Mouse (Mus musculus) cortical plate, adult 2 months (tissue): ENCODE measurements around the gene Il2.

ENCODE experiments used
- CTCF ChIP-seq: fragments of 200-500 bp; IDR thresholded peaks from 2 replicates; pipeline ENCODE4 v1.5.1; 2011; ENCODE audit warnings: mild to moderate bottlenecking, control low read depth, low read length; ENCODE audit not compliant: insufficient read depth; ENCODE audit errors: extremely low read depth
- POLR2A ChIP-seq: fragments of 200-500 bp; IDR thresholded peaks from 2 replicates; pipeline ENCODE4 v1.6.1; 2011; ENCODE audit warnings: mild to moderate bottlenecking, low read length, control low read depth; ENCODE audit not compliant: insufficient read depth; ENCODE audit errors: extremely low read depth

- TF ChIP-seq CTCF (no peak), POLR2A (no peak)
Measured at GRCm38 (mm10) chr3:37137231-37137630, 11.5 kb upstream of the Il2 start.
